Mouse (Mus musculus) hindbrain, embryonic 13.5 days (tissue): ENCODE data around the gene Itpripl1. TPM values are rescaled to one million over a fixed set of nuclear protein-coding genes. Genes with fewer than 3 reads are reported as not detected.
"Not testable (repeated sequence)": the region's sequence is repeated elsewhere in the genome, so short reads cannot be mapped to it uniquely, and the experiment has no call there.

Experiments
- ATAC-seq: fragments of 200-750 bp; cut with Nextera tagmentation; 2 replicates; pipeline ENCODE4 v1.8.0; 2017; ENCODE audit warnings: moderate TSS enrichment; ENCODE audit not compliant: low FRiP score
- H3K27ac ChIP-seq: fragments of 300-500 bp; sonication (generic); 2 replicates; pipeline ENCODE4 v1.5.1; 2015; ENCODE audit warnings: inconsistent platforms, mild to moderate bottlenecking, moderate library complexity
- H3K27me3 ChIP-seq: fragments of 300-500 bp; sonication (generic); 2 replicates; pipeline ENCODE4 v1.6.1; 2015; ENCODE audit warnings: mild to moderate bottlenecking, inconsistent platforms
- H3K36me3 ChIP-seq: fragments of 300-500 bp; sonication (generic); 2 replicates; pipeline ENCODE4 v1.6.1; 2015; ENCODE audit warnings: mild to moderate bottlenecking, inconsistent platforms
- H3K4me1 ChIP-seq: fragments of 300-500 bp; sonication (generic); replicated peaks from 2 replicates; pipeline ENCODE4 v1.6.1; 2015; ENCODE audit warnings: inconsistent platforms
- H3K4me2 ChIP-seq: fragments of 300-500 bp; sonication (generic); 2 replicates; pipeline ENCODE4 v1.6.1; 2015; ENCODE audit warnings: inconsistent platforms, mild to moderate bottlenecking, moderate library complexity
- H3K4me3 ChIP-seq: fragments of 300-500 bp; sonication (generic); 2 replicates; pipeline ENCODE4 v1.5.1; 2015; ENCODE audit warnings: mild to moderate bottlenecking, inconsistent platforms
- H3K9ac ChIP-seq: fragments of 300-500 bp; sonication (generic); 2 replicates; pipeline ENCODE4 v1.6.1; 2015; ENCODE audit warnings: mild to moderate bottlenecking, inconsistent platforms
- H3K9me3 ChIP-seq: fragments of 300-500 bp; sonication (generic); 2 replicates; pipeline ENCODE4 v1.6.1; 2016; ENCODE audit warnings: inconsistent platforms
- WGBS: fragments of 180-500 bp; shearing (Covaris S2); methylation state at CpG from one replicate; pipeline ENCODE4 v1.1.7; 2015; 5-methylcytosine and 5-hydroxymethylcytosine counted together
- polyA plus RNA-seq: library from polyadenylated mRNA; unstranded; fragments of >200 nt; fragmentation: Nextera tagmentation; extraction: Ambion mirVana; gene quantifications from 2 replicates; pipeline ENCODE4 v1.2.1, GENCODE M21; 2015

The Itpripl1 gene
- polyA plus RNA-seq, 1 experiment from 2014 or later = 13.1 TPM

GRCm38 (mm10) chr2:127138449-127138848, 4.8 kb downstream of the Itpripl1 start:
- H3K9ac ChIP-seq = no peak overlapping the region

GRCm38 (mm10) chr2:127137838-127138420, 5.3 kb downstream of the Itpripl1 start:
- whole genome bisulfite sequencing = 86% methylated on average over 10 of the region's 10 CpGs
- Histone ChIP-seq H3K27me3 (no peaks in the 10 kb centered on the region), H3K36me3 (no peaks in the 10 kb centered on the region; the same call in 1 of the 2 replicates), H3K9me3 (no peaks in the 10 kb centered on the region), H3K4me3 (no peak overlapping the region), H3K27ac (0 out of 2 replicates have a peak overlapping the region, but pooled peaks have one; percentile 66), H3K9ac (no peak overlapping the region), H3K4me2 (no peak overlapping the region), H3K4me1 (peaks cover 41% of the 10 kb centered on the region)
- ATAC-seq = no peak

More at GRCm38 (mm10) chr2:127138449-127138848, 4.8 kb downstream of the Itpripl1 start:
- H3K36me3 ChIP-seq = no peaks in the 10 kb centered on the region; the same call in 1 of the 2 replicates
- H3K9me3 ChIP-seq = no peaks in the 10 kb centered on the region
- no peaks in the 10 kb centered on the region for H3K27me3 ChIP-seq
- peaks cover 41% of the 10 kb centered on the region for H3K4me1 ChIP-seq
- H3K4me3 ChIP-seq = no peak overlapping the region
- H3K27ac ChIP-seq = no peak overlapping the region
- WGBS = 89% methylated on average over 4 of the region's 4 CpGs
- no peak overlapping the region for H3K4me2 ChIP-seq
- ATAC-seq = no peak

GRCm38 (mm10) chr2:127136979-127137378, 6.3 kb downstream of the Itpripl1 start:
- no peaks in the 10 kb centered on the region for H3K27me3 ChIP-seq
- H3K4me2 ChIP-seq = no peak overlapping the region
- no peak overlapping the region for H3K4me3 ChIP-seq
- ATAC-seq = peak; percentile 41; the same call in 1 of the 2 replicates
- H3K9me3 ChIP-seq = no peaks in the 10 kb centered on the region
- H3K36me3 ChIP-seq = no peaks in the 10 kb centered on the region; the same call in 1 of the 2 replicates
- WGBS = 14% methylated on average over 5 of the region's 5 CpGs
- peak overlapping the region; percentile 66 for H3K27ac ChIP-seq
- H3K9ac ChIP-seq = no peak overlapping the region
- H3K4me1 ChIP-seq = peaks cover 40% of the 10 kb centered on the region

DNA sequence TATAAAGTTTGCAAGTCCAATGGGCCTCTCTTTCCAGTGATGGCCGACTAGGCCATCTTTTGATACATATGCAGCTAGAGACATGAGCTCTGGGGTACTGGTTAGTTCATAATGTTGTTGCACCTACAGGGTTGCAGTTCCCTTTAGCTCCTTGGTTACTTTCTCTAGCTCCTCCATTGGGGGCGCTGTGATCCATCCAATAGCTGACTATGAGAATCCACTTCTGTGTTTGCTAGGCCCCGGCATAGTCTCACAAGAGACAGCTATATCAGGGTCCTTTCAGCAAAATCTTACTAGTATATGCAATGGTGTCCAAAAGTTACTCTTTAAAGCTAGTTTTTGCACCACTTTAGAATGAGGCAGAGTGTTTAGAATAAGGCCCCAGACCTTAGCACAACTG, 8.0 kb downstream of the Itpripl1 start:
- 30% methylated on average over 3 of the region's 3 CpGs for WGBS
- not testable (repeated sequence) for H3K4me2 ChIP-seq
- peaks cover 36% of the 10 kb centered on the region for H3K4me1 ChIP-seq

DNA sequence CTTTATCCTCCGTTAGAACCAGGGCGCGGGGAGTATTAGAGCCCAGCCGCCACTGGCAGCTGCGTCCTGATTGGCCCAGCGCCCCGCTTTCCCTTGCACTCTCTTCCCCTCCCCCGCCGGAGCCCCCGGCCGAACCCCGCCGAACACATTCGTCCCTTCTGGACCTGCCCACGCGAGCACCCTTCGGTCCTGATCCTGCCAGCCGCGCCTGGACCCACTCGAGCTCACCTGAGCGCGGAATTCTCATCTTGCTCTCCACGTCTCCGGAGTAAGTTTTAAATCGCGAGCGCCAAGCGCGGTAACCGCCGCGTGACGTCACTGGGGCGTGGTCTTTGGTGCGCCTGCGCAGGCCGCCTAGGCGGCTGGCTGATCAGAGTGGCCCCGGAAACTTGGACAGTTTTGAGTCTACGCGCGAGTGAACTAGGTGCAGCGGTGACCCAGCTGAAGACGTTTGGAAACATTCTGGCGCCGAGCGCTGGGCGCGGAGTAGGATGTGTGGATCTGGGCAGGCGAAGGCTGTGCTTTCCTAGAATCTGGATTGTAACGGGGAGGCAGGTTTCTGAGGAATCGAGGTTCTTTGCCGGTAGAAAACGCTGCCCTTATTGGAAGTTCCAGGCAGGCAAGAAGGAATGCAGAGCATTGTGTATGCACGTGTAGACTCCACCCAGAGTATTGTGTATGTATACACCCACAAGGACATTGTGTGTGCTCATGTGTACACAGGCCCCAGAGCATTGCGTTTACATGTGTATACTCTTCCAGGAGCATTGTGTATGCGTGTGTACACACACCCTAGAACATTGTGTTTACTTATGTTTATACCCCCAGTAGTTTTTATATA, 9.4 kb downstream of the Itpripl1 start, which contains the start of gene Ncaph:
Ncaph (minus strand) TSS at position 334 of the 841 bp plus-strand sequence.
- peak within 1 kb of the TSS; percentile 73 for H3K4me2 ChIP-seq
- peak within 1 kb of the TSS; percentile 79 for H3K4me3 ChIP-seq
- peak within 1 kb of the TSS; percentile 86 for H3K27ac ChIP-seq
- no peaks in the 10 kb centered on the region for H3K27me3 ChIP-seq
- no peaks in the 10 kb centered on the region for H3K9me3 ChIP-seq
- 2% methylated on average over 57 of the region's 57 CpGs for WGBS
- peaks cover 36% of the 10 kb centered on the region for H3K4me1 ChIP-seq
- peak within 1 kb of the TSS; percentile 73 for H3K9ac ChIP-seq
- ATAC-seq = peak; percentile 92
- H3K36me3 ChIP-seq = no peaks in the 10 kb centered on the region

More for the DNA sequence above, 8.0 kb downstream of the Itpripl1 start:
- H3K9ac ChIP-seq, ATAC-seq, H3K9me3 ChIP-seq, H3K27me3 ChIP-seq, H3K4me3 ChIP-seq, H3K27ac ChIP-seq, H3K36me3 ChIP-seq: not testable (repeated sequence)

- no peak overlapping the region for H3K9ac ChIP-seq
Observed at GRCm38 (mm10) chr2:127131353-127131752, 11.9 kb downstream of the Itpripl1 start.

GRCm38 (mm10) chr2:127128926-127129325, 14.3 kb downstream of the Itpripl1 start:
- no peak for ATAC-seq
- Histone ChIP-seq H3K4me1 (peaks cover 13% of the 10 kb centered on the region), H3K9ac (no peak overlapping the region), H3K4me2 (no peak overlapping the region), H3K27me3 (no peaks in the 10 kb centered on the region), H3K36me3 (peaks cover 22% of the 10 kb centered on the region), H3K4me3 (no peak overlapping the region), H3K9me3 (no peaks in the 10 kb centered on the region), H3K27ac (no peak overlapping the region)
- 85% methylated on average over 5 of the region's 5 CpGs for WGBS

More at GRCm38 (mm10) chr2:127131353-127131752, 11.9 kb downstream of the Itpripl1 start:
- Histone ChIP-seq H3K4me3 (no peak overlapping the region), H3K27me3 (no peaks in the 10 kb centered on the region), H3K9me3 (no peaks in the 10 kb centered on the region), H3K4me2 (no peak overlapping the region), H3K36me3 (peaks cover 3% of the 10 kb centered on the region), H3K27ac (no peak overlapping the region), H3K4me1 (peaks cover 25% of the 10 kb centered on the region)
- WGBS = 86% methylated on average over 8 of the region's 8 CpGs
- no peak for ATAC-seq

DNA sequence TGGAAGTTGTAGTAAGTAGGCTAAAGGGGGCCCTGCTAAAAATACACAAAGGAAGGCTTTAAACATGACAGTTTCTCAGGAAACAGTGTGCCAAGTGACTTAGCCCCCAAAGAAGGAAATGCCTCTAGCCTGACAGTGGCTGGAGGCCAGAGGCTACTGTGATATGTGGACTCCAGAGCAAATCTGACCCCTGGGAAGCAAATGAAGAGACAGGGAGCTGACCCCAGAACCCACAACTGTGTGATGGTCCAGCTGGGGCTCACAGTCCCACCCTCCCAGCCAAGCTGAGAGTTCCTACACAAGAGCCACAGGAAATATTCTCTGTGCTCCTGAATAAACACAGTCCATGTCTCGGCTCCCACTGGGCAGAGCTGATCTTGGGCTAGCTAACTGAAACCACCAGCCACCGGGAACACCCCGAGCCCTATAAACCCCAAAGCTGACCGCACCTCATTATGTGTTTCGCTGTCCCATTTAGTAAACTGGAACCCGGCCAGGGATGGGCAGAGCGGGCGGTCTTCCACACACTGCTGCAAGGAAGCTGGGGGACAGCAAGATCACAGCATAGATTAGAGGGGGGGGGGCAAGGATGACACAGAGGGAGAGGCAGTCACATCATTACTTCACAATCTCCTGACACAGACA, 21.5 kb downstream of the Itpripl1 start:
- no peaks in the 10 kb centered on the region for H3K4me1 ChIP-seq
- no peaks in the 10 kb centered on the region for H3K27me3 ChIP-seq
- WGBS = 86% methylated on average over 8 of the region's 8 CpGs
- no peak overlapping the region for H3K4me3 ChIP-seq
- H3K36me3 ChIP-seq = peaks cover 63% of the 10 kb centered on the region
- no peak overlapping the region for H3K4me2 ChIP-seq
- no peaks in the 10 kb centered on the region for H3K9me3 ChIP-seq
- no peak for ATAC-seq
- H3K27ac ChIP-seq = peak overlapping the region; percentile 26
- no peak overlapping the region for H3K9ac ChIP-seq

GRCm38 (mm10) chr2:127108986-127109385, 34.3 kb downstream of the Itpripl1 start:
- Histone ChIP-seq H3K27ac (no peak overlapping the region), H3K27me3 (no peaks in the 10 kb centered on the region), H3K9me3 (no peaks in the 10 kb centered on the region), H3K4me3 (no peak overlapping the region), H3K4me1 (no peaks in the 10 kb centered on the region), H3K36me3 (peaks cover 70% of the 10 kb centered on the region), H3K4me2 (no peak overlapping the region), H3K9ac (no peak overlapping the region)
- 92% methylated on average over 4 of the region's 4 CpGs for WGBS
- ATAC-seq = no peak

GRCm38 (mm10) chr2:127092000-127092399, 51.2 kb downstream of the Itpripl1 start:
- Histone ChIP-seq H3K27ac (no peak overlapping the region), H3K4me1 (no peaks in the 10 kb centered on the region), H3K9me3 (no peaks in the 10 kb centered on the region), H3K27me3 (no peaks in the 10 kb centered on the region), H3K9ac (0 out of 2 replicates have a peak overlapping the region, but pooled peaks have one; percentile 8), H3K4me3 (no peak overlapping the region), H3K36me3 (peaks cover 7% of the 10 kb centered on the region; the same call in 1 of the 2 replicates), H3K4me2 (no peak overlapping the region)
- WGBS = 77% methylated on average over 8 of the region's 8 CpGs
- ATAC-seq = no peak

DNA sequence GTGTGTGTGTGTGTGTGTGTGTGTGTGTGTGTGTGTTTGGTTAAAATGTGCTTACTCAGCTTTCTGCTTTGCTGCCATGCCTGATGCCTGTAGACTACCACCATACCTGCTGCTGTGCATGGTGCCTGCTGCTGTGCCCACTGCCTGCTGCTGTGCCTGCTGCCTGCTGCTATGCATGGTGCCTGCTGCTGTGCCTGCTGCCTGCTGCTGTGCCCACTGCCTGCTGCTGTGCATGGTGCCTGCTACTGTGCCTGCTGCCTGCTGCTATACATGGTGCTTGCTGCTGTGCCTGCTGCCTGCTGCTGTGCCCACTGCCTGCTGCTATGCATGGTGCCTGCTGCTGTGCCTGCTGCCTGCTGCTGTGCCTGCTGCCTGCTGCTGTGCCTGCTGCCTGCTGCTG, 53.1 kb downstream of the Itpripl1 start:
- not testable (repeated sequence) for H3K9ac ChIP-seq, H3K4me1 ChIP-seq, H3K27me3 ChIP-seq, H3K4me2 ChIP-seq, H3K27ac ChIP-seq, H3K9me3 ChIP-seq, H3K4me3 ChIP-seq, ATAC-seq
- peaks cover 14% of the 10 kb centered on the region; the same call in 1 of the 2 replicates for H3K36me3 ChIP-seq
